Mouse (Mus musculus) liver, embryonic 13.5 days (tissue): Measurements from ENCODE around the gene Zranb3. TPM values are rescaled to one million over a fixed set of nuclear protein-coding genes. Genes with fewer than 3 reads are reported as not detected.
"Not testable (repeated sequence)": the region's sequence is repeated elsewhere in the genome, so short reads cannot be mapped to it uniquely, and the experiment has no call there.

ENCODE experiments used
- ATAC-seq: fragments of 200-750 bp; cut with Nextera tagmentation; 2 replicates; pipeline ENCODE4 v1.8.0; 2017; ENCODE audit warnings: low read depth, mild to moderate bottlenecking, moderate number of reproducible peaks, moderate library complexity
- DNase-seq: peaks from one replicate; pipeline ENCODE4 v3.0.0; 2022
- H3K27ac ChIP-seq: fragments of 300-500 bp; sonication (generic); 2 replicates; pipeline ENCODE4 v1.5.1; 2015; ENCODE audit warnings: moderate library complexity, mild to moderate bottlenecking, inconsistent platforms
- H3K27me3 ChIP-seq: fragments of 300-500 bp; sonication (generic); 2 replicates; pipeline ENCODE4 v1.6.1; 2015; ENCODE audit warnings: mild to moderate bottlenecking, inconsistent platforms
- H3K36me3 ChIP-seq: fragments of 300-500 bp; sonication (generic); 2 replicates; pipeline ENCODE4 v1.6.1; 2015; ENCODE audit warnings: mild to moderate bottlenecking, inconsistent platforms
- H3K4me1 ChIP-seq: fragments of 300-500 bp; sonication (generic); replicated peaks from 2 replicates; pipeline ENCODE4 v1.6.1; 2015; ENCODE audit warnings: inconsistent platforms
- H3K4me2 ChIP-seq: fragments of 300-500 bp; sonication (generic); 2 replicates; pipeline ENCODE4 v1.6.1; 2015; ENCODE audit warnings: inconsistent platforms, mild to moderate bottlenecking, moderate library complexity
- H3K4me3 ChIP-seq: fragments of 300-500 bp; sonication (generic); replicated peaks from 2 replicates; pipeline ENCODE4 v1.5.1; 2015; ENCODE audit warnings: mild to moderate bottlenecking, inconsistent platforms
- H3K9ac ChIP-seq: fragments of 300-500 bp; sonication (generic); 2 replicates; pipeline ENCODE4 v1.6.1; 2015; ENCODE audit warnings: mild to moderate bottlenecking, inconsistent platforms
- H3K9me3 ChIP-seq: fragments of 300-500 bp; sonication (generic); replicated peaks from 2 replicates; pipeline ENCODE4 v1.6.1; 2016; ENCODE audit warnings: inconsistent platforms
- WGBS: fragments of 180-500 bp; shearing (Covaris S2); methylation state at CpG from one replicate; pipeline ENCODE4 v1.1.7; 2015; ENCODE audit not compliant: insufficient replicate concordance; 5-methylcytosine and 5-hydroxymethylcytosine counted together
- polyA plus RNA-seq: library from polyadenylated mRNA; unstranded; fragments of >200 nt; fragmentation: Nextera tagmentation; extraction: Ambion mirVana; gene quantifications from 2 replicates; pipeline ENCODE4 v1.2.1, GENCODE M21; 2015

Gene Zranb3
- polyA plus RNA-seq, 1 experiment from 2014 or later, result 4.7 TPM

- Histone ChIP-seq H3K9me3 (no peaks in the 10 kb centered on the region), H3K27ac (no peak overlapping the region), H3K27me3 (no peaks in the 10 kb centered on the region), H3K4me3 (no peak overlapping the region), H3K36me3 (peaks cover 12% of the 10 kb centered on the region), H3K4me1 (no peaks in the 10 kb centered on the region), H3K9ac (no peak overlapping the region), H3K4me2 (no peak overlapping the region)
- DNase-seq, result no peak
- WGBS, result 49% methylated on average over 5 of the region's 5 CpGs
- ATAC-seq, result no peak
Observed at GRCm38 (mm10) chr1:127958801-127959200, 144.0 kb downstream of the Zranb3 start.

DNA sequence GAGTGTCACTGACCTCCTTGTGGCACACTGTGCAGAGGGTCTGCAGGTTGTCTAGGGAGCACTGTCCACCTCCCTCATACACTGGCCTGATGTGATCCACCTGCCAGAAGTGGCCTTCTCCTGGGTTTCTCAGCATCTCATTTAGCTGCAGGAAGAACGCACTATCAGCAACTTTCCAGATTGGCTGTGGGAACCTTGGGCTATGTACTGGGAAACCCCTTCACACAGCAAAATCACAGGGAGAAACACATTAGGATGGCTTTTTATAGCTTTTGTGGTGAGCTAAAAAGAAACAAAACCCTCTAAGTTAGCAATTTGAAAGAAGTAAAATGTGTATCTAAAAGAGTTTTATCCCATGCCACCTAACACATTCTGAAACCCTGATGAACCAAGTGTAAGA, 146.3 kb downstream of the Zranb3 start:
- H3K36me3 ChIP-seq, result peaks cover 16% of the 10 kb centered on the region
- H3K9me3 ChIP-seq, result no peaks in the 10 kb centered on the region
- no peak overlapping the region for H3K4me2 ChIP-seq
- no peak for DNase-seq
- no peak for ATAC-seq
- H3K27ac ChIP-seq, result no peak overlapping the region
- no peak overlapping the region for H3K4me3 ChIP-seq
- no peaks in the 10 kb centered on the region for H3K27me3 ChIP-seq
- 93% methylated on average over 1 of the region's 1 CpGs for WGBS
- no peaks in the 10 kb centered on the region for H3K4me1 ChIP-seq
- H3K9ac ChIP-seq, result no peak overlapping the region

DNA sequence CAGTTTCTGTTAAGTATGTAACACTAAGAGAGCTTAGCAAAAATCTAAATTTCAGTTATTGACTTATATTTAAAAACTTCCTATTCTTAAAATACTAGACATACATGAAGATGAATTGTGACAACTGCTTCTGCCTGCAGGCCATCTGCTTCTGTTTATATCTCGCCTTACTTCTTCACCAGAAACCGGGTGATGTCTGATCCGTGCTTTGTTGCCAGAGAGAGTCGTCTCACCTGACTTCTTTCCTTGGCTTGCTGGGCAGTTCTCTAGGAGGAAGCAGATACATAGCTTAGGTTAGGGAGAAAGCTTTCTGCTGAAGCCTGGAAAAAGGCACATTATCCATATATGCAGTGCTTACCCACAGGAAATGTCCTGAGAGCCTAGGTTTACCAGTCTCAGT, 148.0 kb downstream of the Zranb3 start:
- no peak overlapping the region for H3K4me3 ChIP-seq
- peaks cover 6% of the 10 kb centered on the region for H3K36me3 ChIP-seq
- ATAC-seq (no peak), DNase-seq (no peak)
- no peak overlapping the region for H3K4me2 ChIP-seq
- whole genome bisulfite sequencing, result 79% methylated on average over 4 of the region's 4 CpGs
- H3K9ac ChIP-seq, result no peak overlapping the region
- H3K27me3 ChIP-seq, result no peaks in the 10 kb centered on the region
- H3K27ac ChIP-seq, result no peak overlapping the region
- H3K9me3 ChIP-seq, result no peaks in the 10 kb centered on the region
- no peaks in the 10 kb centered on the region for H3K4me1 ChIP-seq

- DNase-seq, H3K9me3 ChIP-seq, H3K9ac ChIP-seq, H3K27me3 ChIP-seq, ATAC-seq, H3K4me1 ChIP-seq, H3K4me3 ChIP-seq, H3K27ac ChIP-seq, H3K4me2 ChIP-seq, H3K36me3 ChIP-seq: not testable (repeated sequence)
- 73% methylated on average over 4 of the region's 4 CpGs for WGBS
Observed at GRCm38 (mm10) chr1:127954198-127954597, 148.6 kb downstream of the Zranb3 start.

DNA sequence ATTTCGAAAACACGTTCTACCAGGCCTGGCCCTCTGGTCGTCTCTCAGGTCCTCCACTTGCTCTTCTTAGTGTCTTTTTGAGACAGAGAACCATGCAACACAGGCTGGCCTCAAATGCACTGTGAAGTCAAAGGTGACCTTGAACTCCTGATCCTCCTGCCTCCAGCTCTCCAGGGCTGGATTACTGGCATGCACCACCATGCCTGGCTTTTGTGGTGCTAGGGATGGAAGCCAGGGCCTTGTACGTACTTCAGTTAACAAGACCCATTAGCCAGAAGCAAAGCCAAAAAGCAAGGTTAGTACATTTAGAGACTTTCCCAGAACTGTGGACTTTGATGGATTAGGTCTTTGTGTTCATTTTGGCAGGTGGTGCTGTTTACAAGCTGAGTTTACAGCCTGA, 150.6 kb downstream of the Zranb3 start:
- H3K27me3 ChIP-seq, result no peaks in the 10 kb centered on the region
- H3K4me2 ChIP-seq, result no peak overlapping the region
- H3K9ac ChIP-seq, result no peak overlapping the region
- no peak overlapping the region for H3K4me3 ChIP-seq
- no peaks in the 10 kb centered on the region for H3K4me1 ChIP-seq
- WGBS, result 72% methylated on average over 4 of the region's 4 CpGs
- ATAC-seq (no peak), DNase-seq (no peak)
- H3K9me3 ChIP-seq, result no peaks in the 10 kb centered on the region
- H3K36me3 ChIP-seq, result peaks cover 13% of the 10 kb centered on the region
- no peak overlapping the region for H3K27ac ChIP-seq

- H3K9ac ChIP-seq, result no peak overlapping the region
- no peaks in the 10 kb centered on the region for H3K9me3 ChIP-seq
- WGBS, result 78% methylated on average over 5 of the region's 5 CpGs
- no peak overlapping the region for H3K4me2 ChIP-seq
- 0 out of 2 replicates have a peak, but pooled peaks cover 5% of the 10 kb centered on the region for H3K4me1 ChIP-seq
- no peak overlapping the region for H3K4me3 ChIP-seq
- peaks cover 18% of the 10 kb centered on the region for H3K36me3 ChIP-seq
- no peaks in the 10 kb centered on the region for H3K27me3 ChIP-seq
- ATAC-seq (no peak), DNase-seq (no peak)
- H3K27ac ChIP-seq, result no peak overlapping the region
Observed at GRCm38 (mm10) chr1:127948748-127949147, 154.1 kb downstream of the Zranb3 start.

DNA sequence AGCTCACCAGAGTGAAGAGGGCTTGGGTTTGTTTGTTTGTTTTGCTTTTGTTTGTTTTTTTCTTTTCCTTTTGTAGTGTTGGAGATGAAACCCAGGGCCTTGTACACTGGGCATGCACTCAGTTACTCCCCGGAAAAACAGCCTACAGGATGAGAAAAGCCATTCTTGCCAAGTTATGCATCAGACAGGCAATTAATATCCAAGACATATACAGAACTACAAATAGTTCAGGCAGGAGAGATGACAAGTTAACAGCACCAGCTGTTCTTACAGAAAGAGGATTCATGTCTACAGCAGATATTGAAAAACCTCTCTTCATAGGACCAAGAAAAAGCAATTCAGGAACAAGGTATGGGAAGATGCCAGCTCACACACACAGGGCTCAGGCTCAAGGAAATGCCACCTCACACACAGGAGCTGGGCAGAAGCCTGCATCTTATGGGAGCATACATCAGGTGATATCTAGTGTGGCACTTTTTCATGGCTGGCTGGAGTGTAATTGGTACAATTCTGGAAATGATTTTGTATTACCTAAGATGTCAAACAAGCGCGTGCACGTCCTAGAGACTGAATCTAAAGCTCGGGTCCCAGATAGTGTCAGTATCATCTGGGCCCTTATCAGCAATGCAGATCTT, 156.1 kb downstream of the Zranb3 start:
- no peak overlapping the region for H3K27ac ChIP-seq
- no peak overlapping the region for H3K9ac ChIP-seq
- DNase-seq, result no peak
- no peak overlapping the region for H3K4me2 ChIP-seq
- 0 out of 2 replicates have a peak, but pooled peaks cover 5% of the 10 kb centered on the region for H3K4me1 ChIP-seq
- H3K4me3 ChIP-seq, result no peak overlapping the region
- ATAC-seq, result no peak
- WGBS, result 83% methylated on average over 5 of the region's 5 CpGs
- H3K36me3 ChIP-seq, result peaks cover 32% of the 10 kb centered on the region
- no peaks in the 10 kb centered on the region for H3K9me3 ChIP-seq
- no peaks in the 10 kb centered on the region for H3K27me3 ChIP-seq

DNA sequence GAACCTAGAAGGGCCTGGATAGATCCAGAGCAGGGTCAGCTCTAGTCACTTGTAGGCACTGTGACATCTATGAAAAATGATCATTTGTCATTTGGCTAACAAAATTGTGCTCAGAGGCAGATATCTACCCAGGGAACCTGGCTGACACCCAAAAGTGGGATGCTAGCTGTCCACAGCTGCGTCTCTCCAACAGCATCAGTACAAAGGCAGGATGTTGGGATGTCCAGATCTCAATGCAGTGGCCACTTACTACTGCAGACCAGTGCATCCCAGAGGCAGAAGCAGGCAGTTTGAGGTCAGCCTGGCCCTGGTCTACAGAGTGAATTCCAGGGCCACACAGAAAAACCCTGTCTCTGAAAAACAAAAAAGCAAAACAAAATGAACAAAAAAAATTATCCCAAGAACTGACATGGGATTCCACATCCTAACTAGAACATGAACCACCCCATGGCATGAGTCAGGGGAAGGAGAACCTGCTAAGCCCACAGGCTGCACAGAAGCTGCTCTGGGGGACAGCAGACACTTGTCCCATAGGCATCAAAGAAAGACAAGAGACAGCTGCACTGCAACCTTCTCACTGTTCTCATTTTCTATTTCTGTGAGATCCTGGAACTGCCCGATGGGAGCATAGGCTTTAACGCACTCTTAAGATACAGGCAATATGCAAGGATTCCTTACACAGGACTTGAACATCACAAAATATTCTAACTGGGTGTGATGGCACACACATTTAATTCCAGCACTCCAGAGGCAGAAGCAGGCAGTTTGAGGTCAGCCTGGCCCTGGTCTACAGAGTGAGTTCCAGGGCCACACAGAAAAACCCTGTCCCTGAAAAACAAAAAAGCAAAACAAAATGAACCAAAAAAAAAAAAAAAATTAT, 156.9 kb downstream of the Zranb3 start:
- Histone ChIP-seq H3K27me3 (no peaks in the 10 kb centered on the region), H3K4me2 (no peak overlapping the region), H3K9me3 (no peaks in the 10 kb centered on the region), H3K4me1 (0 out of 2 replicates have a peak, but pooled peaks cover 5% of the 10 kb centered on the region), H3K27ac (no peak overlapping the region), H3K4me3 (no peak overlapping the region), H3K9ac (no peak overlapping the region), H3K36me3 (peaks cover 39% of the 10 kb centered on the region)
- 82% methylated on average over 3 of the region's 3 CpGs for WGBS
- no peak for DNase-seq
- no peak for ATAC-seq

GRCm38 (mm10) chr1:127943516-127943915, 159.3 kb downstream of the Zranb3 start:
- 63% methylated on average over 6 of the region's 6 CpGs for WGBS
- peak; percentile 55 for ATAC-seq

DNA sequence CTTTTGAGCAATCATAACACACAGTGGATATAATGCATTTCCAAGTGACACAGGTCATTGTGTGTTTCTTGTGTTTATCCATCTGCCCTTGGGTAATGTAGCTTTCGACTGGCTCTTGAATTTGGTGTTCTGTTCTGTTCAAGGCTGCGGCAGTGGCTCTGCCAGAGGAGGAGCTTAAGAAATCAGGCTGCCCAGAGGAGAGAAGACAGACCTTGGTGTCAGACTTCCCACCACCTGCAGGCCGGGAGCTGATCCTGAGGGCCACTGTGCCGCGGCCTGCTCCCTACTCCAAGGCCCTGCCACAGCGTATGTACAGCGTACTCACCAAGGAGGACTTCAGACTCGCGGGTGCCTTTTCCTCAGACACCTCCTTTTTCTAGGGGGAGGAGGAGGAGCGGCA, 160.6 kb downstream of the Zranb3 start:
- peaks cover 69% of the 10 kb centered on the region for H3K36me3 ChIP-seq
- no peak overlapping the region for H3K27ac ChIP-seq
- no peaks in the 10 kb centered on the region for H3K9me3 ChIP-seq
- no peak overlapping the region for H3K4me3 ChIP-seq
- no peak for ATAC-seq
- WGBS, result 88% methylated on average over 10 of the region's 10 CpGs
- H3K4me1 ChIP-seq, result 0 out of 2 replicates have a peak, but pooled peaks cover 5% of the 10 kb centered on the region
- no peak overlapping the region for H3K9ac ChIP-seq
- H3K27me3 ChIP-seq, result no peaks in the 10 kb centered on the region
- H3K4me2 ChIP-seq, result no peak overlapping the region
- DNase-seq, result no peak

More at GRCm38 (mm10) chr1:127943516-127943915, 159.3 kb downstream of the Zranb3 start:
- Histone ChIP-seq H3K27me3 (no peaks in the 10 kb centered on the region), H3K4me2 (no peak overlapping the region), H3K36me3 (peaks cover 64% of the 10 kb centered on the region), H3K9ac (no peak overlapping the region), H3K4me3 (no peak overlapping the region), H3K4me1 (0 out of 2 replicates have a peak, but pooled peaks cover 5% of the 10 kb centered on the region), H3K27ac (no peak overlapping the region), H3K9me3 (no peaks in the 10 kb centered on the region)
- DNase-seq, result no peak

GRCm38 (mm10) chr1:127937277-127937676, 165.6 kb downstream of the Zranb3 start:
- ATAC-seq, result no peak
- H3K36me3 ChIP-seq, result peaks cover 77% of the 10 kb centered on the region
- no peak overlapping the region for H3K27ac ChIP-seq
- H3K4me3 ChIP-seq, result no peak overlapping the region
- no peak overlapping the region for H3K4me2 ChIP-seq
- no peaks in the 10 kb centered on the region for H3K4me1 ChIP-seq
- no peaks in the 10 kb centered on the region for H3K27me3 ChIP-seq
- WGBS, result 79% methylated on average over 8 of the region's 8 CpGs
- no peak overlapping the region for H3K9ac ChIP-seq
- no peak for DNase-seq
- no peaks in the 10 kb centered on the region for H3K9me3 ChIP-seq
